Mouse (Mus musculus) limb, embryonic 11.5 days (tissue): ENCODE measurements around the gene Btaf1. TPM values are rescaled to one million over a fixed set of nuclear protein-coding genes. Genes with fewer than 3 reads are reported as not detected.

Experiments
- ATAC-seq: fragments of 200-750 bp; cut with Nextera tagmentation; 2 replicates; pipeline ENCODE4 v1.8.0; 2017; ENCODE audit warnings: low read depth; ENCODE audit not compliant: insufficient number of reproducible peaks, low FRiP score, low TSS enrichment
- DNase-seq: peaks from one replicate; pipeline ENCODE4 v3.0.0-alpha.2; 2015; ENCODE audit warnings: low spot score
- H3K27ac ChIP-seq: fragments of 300-500 bp; sonication (generic); replicated peaks from 2 replicates; pipeline ENCODE4 v1.5.1; 2014; ENCODE audit warnings: low read depth, mild to moderate bottlenecking, low read length
- H3K27me3 ChIP-seq: fragments of 300-500 bp; sonication (generic); 2 replicates; pipeline ENCODE4 v1.6.1; 2014; ENCODE audit warnings: mild to moderate bottlenecking, low read length, mixed read lengths; ENCODE audit not compliant: control insufficient read depth, insufficient read depth
- H3K36me3 ChIP-seq: fragments of 300-500 bp; sonication (generic); 2 replicates; pipeline ENCODE4 v1.6.1; 2014; ENCODE audit warnings: mild to moderate bottlenecking, low read length, moderate library complexity, mixed read lengths; ENCODE audit not compliant: control insufficient read depth, insufficient read depth
- H3K4me1 ChIP-seq: fragments of 300-500 bp; sonication (generic); 2 replicates; pipeline ENCODE4 v1.6.1; 2014; ENCODE audit warnings: low read length, mixed read lengths; ENCODE audit not compliant: control insufficient read depth, insufficient read depth
- H3K4me2 ChIP-seq: fragments of 300-500 bp; sonication (generic); 2 replicates; pipeline ENCODE4 v1.6.1; 2014; ENCODE audit warnings: low read depth, mild to moderate bottlenecking, moderate library complexity; ENCODE audit not compliant: severe bottlenecking
- H3K4me3 ChIP-seq: fragments of 300-500 bp; sonication (generic); 2 replicates; pipeline ENCODE4 v1.5.1; 2014; ENCODE audit warnings: low read depth, low read length
- H3K9ac ChIP-seq: fragments of 300-500 bp; sonication (generic); 2 replicates; pipeline ENCODE4 v1.6.1; 2014; ENCODE audit warnings: mild to moderate bottlenecking, low read length
- H3K9me3 ChIP-seq: fragments of 300-500 bp; sonication (generic); 2 replicates; pipeline ENCODE4 v1.6.1; 2016; ENCODE audit warnings: low read length; ENCODE audit not compliant: control insufficient read depth
- WGBS: fragments of 180-500 bp; shearing (Covaris S2); extraction: QIAGEN DNeasy Blood & Tissue Kit; methylation state at CpG from one replicate; pipeline ENCODE4 v1.1.7; 2014; 5-methylcytosine and 5-hydroxymethylcytosine counted together
- polyA plus RNA-seq: library from polyadenylated mRNA; unstranded; fragments of >200 nt; fragmentation: Nextera tagmentation; extraction: Ambion mirVana; gene quantifications from 2 replicates; pipeline ENCODE4 v1.2.1, GENCODE M21; 2014

The Btaf1 gene
- polyA plus RNA-seq, 1 experiment from 2014 or later, result 15.3 TPM

GRCm38 (mm10) chr19:36932097-36932496, 6.2 kb downstream of the Btaf1 start:
- no peaks in the 10 kb centered on the region for H3K9me3 ChIP-seq
- H3K4me2 ChIP-seq, result no peak overlapping the region
- DNase-seq (no peak), ATAC-seq (no peak)
- H3K9ac ChIP-seq, result no peak overlapping the region
- H3K27ac ChIP-seq, result no peak overlapping the region
- no peak overlapping the region for H3K4me3 ChIP-seq
- H3K27me3 ChIP-seq, result no peaks in the 10 kb centered on the region
- 0 out of 2 replicates have a peak, but pooled peaks cover 4% of the 10 kb centered on the region for H3K4me1 ChIP-seq
- H3K36me3 ChIP-seq, result no peaks in the 10 kb centered on the region; the same call in 1 of the 2 replicates

- H3K9ac ChIP-seq, result no peak overlapping the region
- no peak overlapping the region for H3K4me2 ChIP-seq
- H3K4me3 ChIP-seq, result no peak overlapping the region
- DNase-seq, result no peak
- no peak overlapping the region for H3K27ac ChIP-seq
- no peaks in the 10 kb centered on the region for H3K9me3 ChIP-seq
- no peaks in the 10 kb centered on the region for H3K27me3 ChIP-seq
- no peaks in the 10 kb centered on the region; the same call in 1 of the 2 replicates for H3K36me3 ChIP-seq
- no peaks in the 10 kb centered on the region for H3K4me1 ChIP-seq
- 92% methylated on average over 2 of the region's 2 CpGs for WGBS
- no peak for ATAC-seq
Measured at GRCm38 (mm10) chr19:36932613-36933012, 6.7 kb downstream of the Btaf1 start.

GRCm38 (mm10) chr19:36936285-36936684, 10.4 kb downstream of the Btaf1 start:
- Histone ChIP-seq H3K36me3 (no peaks in the 10 kb centered on the region; the same call in 1 of the 2 replicates), H3K4me2 (no peak overlapping the region), H3K9ac (no peak overlapping the region), H3K9me3 (no peaks in the 10 kb centered on the region), H3K27ac (no peak overlapping the region), H3K4me3 (no peak overlapping the region), H3K4me1 (no peaks in the 10 kb centered on the region), H3K27me3 (no peaks in the 10 kb centered on the region)
- no peak for ATAC-seq
- no peak for DNase-seq
- WGBS, result 92% methylated on average over 4 of the region's 4 CpGs

- Histone ChIP-seq H3K4me2 (no peak overlapping the region), H3K4me3 (no peak overlapping the region), H3K9me3 (no peaks in the 10 kb centered on the region), H3K27me3 (no peaks in the 10 kb centered on the region), H3K9ac (no peak overlapping the region), H3K27ac (no peak overlapping the region), H3K4me1 (no peaks in the 10 kb centered on the region), H3K36me3 (no peaks in the 10 kb centered on the region; the same call in 1 of the 2 replicates)
- ATAC-seq (no peak), DNase-seq (no peak)
Measured at GRCm38 (mm10) chr19:36938008-36938407, 12.1 kb downstream of the Btaf1 start.

GRCm38 (mm10) chr19:36940064-36940463, 14.2 kb downstream of the Btaf1 start:
- Histone ChIP-seq H3K4me1 (no peaks in the 10 kb centered on the region), H3K27me3 (no peaks in the 10 kb centered on the region), H3K4me3 (no peak overlapping the region), H3K4me2 (no peak overlapping the region), H3K27ac (no peak overlapping the region), H3K9me3 (no peaks in the 10 kb centered on the region), H3K9ac (no peak overlapping the region), H3K36me3 (no peaks in the 10 kb centered on the region)
- ATAC-seq (no peak), DNase-seq (no peak)
- 88% methylated on average over 1 of the region's 1 CpGs for whole genome bisulfite sequencing

- no peak overlapping the region for H3K27ac ChIP-seq
- no peak for ATAC-seq
- H3K4me3 ChIP-seq, result no peak overlapping the region
- no peaks in the 10 kb centered on the region for H3K9me3 ChIP-seq
- no peak overlapping the region for H3K4me2 ChIP-seq
- H3K27me3 ChIP-seq, result no peaks in the 10 kb centered on the region
- DNase-seq, result no peak
- no peaks in the 10 kb centered on the region for H3K4me1 ChIP-seq
- H3K36me3 ChIP-seq, result no peaks in the 10 kb centered on the region
- no peak overlapping the region for H3K9ac ChIP-seq
- WGBS, result 73% methylated on average over 4 of the region's 4 CpGs
Measured at GRCm38 (mm10) chr19:36953637-36954206, 27.8 kb downstream of the Btaf1 start.

- H3K36me3 ChIP-seq, result peaks cover 3% of the 10 kb centered on the region; the same call in 1 of the 2 replicates
- no peak overlapping the region for H3K4me3 ChIP-seq
- no peak overlapping the region for H3K9ac ChIP-seq
- WGBS, result 89% methylated on average over 4 of the region's 4 CpGs
- no peaks in the 10 kb centered on the region for H3K27me3 ChIP-seq
- H3K4me1 ChIP-seq, result no peaks in the 10 kb centered on the region
- ATAC-seq (no peak), DNase-seq (no peak)
- H3K27ac ChIP-seq, result no peak overlapping the region
- H3K4me2 ChIP-seq, result no peak overlapping the region
- H3K9me3 ChIP-seq, result no peaks in the 10 kb centered on the region
Measured at GRCm38 (mm10) chr19:36958331-36958730, 32.5 kb downstream of the Btaf1 start.

GRCm38 (mm10) chr19:36961320-36961719, 35.4 kb downstream of the Btaf1 start:
- Histone ChIP-seq H3K27ac (no peak overlapping the region), H3K4me2 (no peak overlapping the region), H3K27me3 (no peaks in the 10 kb centered on the region), H3K4me1 (no peaks in the 10 kb centered on the region), H3K4me3 (no peak overlapping the region), H3K9ac (no peak overlapping the region), H3K36me3 (peaks cover 3% of the 10 kb centered on the region; the same call in 1 of the 2 replicates), H3K9me3 (no peaks in the 10 kb centered on the region)
- 90% methylated on average over 1 of the region's 1 CpGs for WGBS
- DNase-seq, result no peak
- ATAC-seq, result no peak
